Mouse (Mus musculus) neural tube, embryonic 12.5 days (tissue): ENCODE data around the gene Prf1. TPM values are rescaled to one million over a fixed set of nuclear protein-coding genes. Genes with fewer than 3 reads are reported as not detected.

Experiments
- ATAC-seq: fragments of 200-750 bp; cut with Nextera tagmentation; 2 replicates; pipeline ENCODE4 v1.8.0; 2017; ENCODE audit warnings: low read depth, mild to moderate bottlenecking, moderate TSS enrichment, moderate library complexity; ENCODE audit not compliant: low FRiP score
- H3K27ac ChIP-seq: fragments of 300-500 bp; sonication (generic); 2 replicates; pipeline ENCODE4 v1.5.1; 2016
- H3K27me3 ChIP-seq: fragments of 300-500 bp; sonication (generic); replicated peaks from 2 replicates; pipeline ENCODE4 v1.6.1; 2016; ENCODE audit warnings: mild to moderate bottlenecking
- H3K36me3 ChIP-seq: fragments of 300-500 bp; sonication (generic); 2 replicates; pipeline ENCODE4 v1.6.1; 2016; ENCODE audit warnings: mild to moderate bottlenecking
- H3K4me1 ChIP-seq: fragments of 300-500 bp; sonication (generic); 2 replicates; pipeline ENCODE4 v1.6.1; 2016
- H3K4me2 ChIP-seq: fragments of 300-500 bp; sonication (generic); replicated peaks from 2 replicates; pipeline ENCODE4 v1.6.1; 2016; ENCODE audit warnings: mild to moderate bottlenecking
- H3K4me3 ChIP-seq: fragments of 300-500 bp; sonication (generic); 2 replicates; pipeline ENCODE4 v1.5.1; 2016
- H3K9ac ChIP-seq: fragments of 300-500 bp; sonication (generic); 2 replicates; pipeline ENCODE4 v1.6.1; 2016; ENCODE audit warnings: mild to moderate bottlenecking
- H3K9me3 ChIP-seq: fragments of 300-500 bp; sonication (generic); 2 replicates; pipeline ENCODE4 v1.6.1; 2016; ENCODE audit warnings: mild to moderate bottlenecking
- WGBS: fragments of 180-500 bp; shearing (Covaris S2); methylation state at CpG from one replicate; pipeline ENCODE4 v1.1.7; 2016; 5-methylcytosine and 5-hydroxymethylcytosine counted together
- polyA plus RNA-seq: library from polyadenylated mRNA; unstranded; fragments of >200 nt; fragmentation: Nextera tagmentation; extraction: Ambion mirVana; gene quantifications from 2 replicates; pipeline ENCODE4 v1.2.1, GENCODE M21; 2016

The Prf1 gene
- polyA plus RNA-seq: not detected in 2 replicates

GRCm38 (mm10) chr10:61297477-61297876, at the start of gene Prf1:
TSS of gene Prf1 (plus strand) at chr10:61297833.
- Histone ChIP-seq H3K9me3 (no peaks in the 10 kb centered on the region), H3K27me3 (no peaks in the 10 kb centered on the region), H3K4me1 (no peaks in the 10 kb centered on the region), H3K36me3 (no peaks in the 10 kb centered on the region), H3K4me3 (no peak within 1 kb of the TSS), H3K27ac (no peak within 1 kb of the TSS), H3K4me2 (no peak within 1 kb of the TSS), H3K9ac (no peak within 1 kb of the TSS)
- no peak for ATAC-seq
- 88% methylated on average over 7 of the region's 7 CpGs for WGBS

DNA sequence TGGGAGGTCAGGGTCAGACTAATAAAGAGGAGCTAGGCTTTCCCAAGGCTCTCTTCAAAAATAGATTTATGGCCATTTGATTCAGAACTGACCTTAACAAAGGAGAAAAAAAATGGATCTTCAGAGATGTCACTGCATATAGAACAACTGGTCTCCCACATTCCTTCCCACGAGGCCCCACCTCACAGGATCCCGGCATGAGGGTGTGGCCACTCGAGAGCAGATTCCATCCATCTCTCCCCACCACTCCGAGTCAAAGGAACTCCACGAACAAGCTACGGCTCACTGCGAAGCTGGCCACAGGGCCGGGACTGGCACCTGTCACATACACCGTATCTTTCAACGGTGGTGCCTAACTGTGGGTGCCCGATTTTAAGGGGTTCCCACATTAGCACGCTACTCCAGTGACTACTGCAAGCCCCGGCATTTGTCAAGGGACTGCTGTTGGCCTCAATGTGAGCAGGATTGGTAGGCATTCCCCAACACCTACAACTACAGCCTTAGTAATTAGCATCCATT, 49.0 kb upstream of the Prf1 start:
- ATAC-seq: no peak
- H3K36me3 ChIP-seq: no peaks in the 10 kb centered on the region
- WGBS: 69% methylated on average over 13 of the region's 13 CpGs
- peaks cover 7% of the 10 kb centered on the region; the same call in 1 of the 2 replicates for H3K4me1 ChIP-seq
- H3K4me3 ChIP-seq: no peak overlapping the region
- H3K27ac ChIP-seq: no peak overlapping the region
- no peaks in the 10 kb centered on the region for H3K9me3 ChIP-seq
- no peaks in the 10 kb centered on the region for H3K27me3 ChIP-seq
- H3K4me2 ChIP-seq: no peak overlapping the region
- H3K9ac ChIP-seq: no peak overlapping the region

DNA sequence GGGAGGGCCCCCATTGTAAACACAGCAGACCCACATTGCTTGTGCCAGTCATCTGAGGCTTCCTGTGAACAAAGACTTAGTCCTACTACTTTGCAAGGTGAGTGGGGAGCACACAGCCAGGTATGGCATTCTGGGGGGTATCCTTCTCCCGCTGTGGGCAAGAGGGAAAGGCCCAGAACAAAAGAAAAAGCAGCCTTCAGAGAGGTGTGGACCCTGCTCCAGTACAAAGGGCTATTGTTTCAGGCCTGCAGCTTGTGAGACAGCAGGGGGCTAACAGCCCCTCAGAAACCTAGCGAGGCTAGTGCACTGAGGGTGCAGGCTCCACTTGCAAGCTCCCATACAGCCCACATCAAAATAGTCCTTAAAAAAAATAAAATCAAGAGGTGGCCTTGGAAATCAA, 47.7 kb upstream of the Prf1 start:
- ATAC-seq: no peak
- Histone ChIP-seq H3K9ac (no peak overlapping the region), H3K4me1 (peaks cover 7% of the 10 kb centered on the region; the same call in 1 of the 2 replicates), H3K27me3 (no peaks in the 10 kb centered on the region), H3K4me2 (no peak overlapping the region), H3K9me3 (no peaks in the 10 kb centered on the region), H3K36me3 (no peaks in the 10 kb centered on the region), H3K4me3 (no peak overlapping the region), H3K27ac (no peak overlapping the region)
- 7% methylated on average over 2 of the region's 2 CpGs for WGBS

DNA sequence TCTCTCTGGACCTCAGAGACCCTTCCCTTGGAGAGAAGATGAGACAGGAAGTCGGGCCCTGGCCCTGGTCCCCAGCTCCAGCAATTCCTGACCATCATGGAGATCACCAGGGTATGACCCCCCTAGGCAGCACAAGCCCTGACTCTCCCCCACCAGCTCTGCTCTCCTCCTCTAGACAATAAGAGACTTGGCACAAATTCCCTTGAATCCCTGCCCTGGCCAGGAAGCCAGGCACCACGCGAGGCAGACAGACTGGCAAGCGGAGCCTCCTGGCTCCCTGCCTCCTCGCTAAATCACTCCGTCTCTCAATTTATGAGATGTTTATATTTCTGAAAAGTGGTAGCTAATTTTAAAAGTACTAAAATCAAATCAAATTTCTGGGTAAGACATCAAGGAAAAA, 42.9 kb upstream of the Prf1 start:
- no peaks in the 10 kb centered on the region for H3K36me3 ChIP-seq
- no peak overlapping the region for H3K9ac ChIP-seq
- ATAC-seq: no peak
- 86% methylated on average over 6 of the region's 6 CpGs for WGBS
- H3K4me2 ChIP-seq: no peak overlapping the region
- no peaks in the 10 kb centered on the region for H3K27me3 ChIP-seq
- no peak overlapping the region for H3K27ac ChIP-seq
- peaks cover 5% of the 10 kb centered on the region; the same call in 1 of the 2 replicates for H3K9me3 ChIP-seq
- no peak overlapping the region for H3K4me3 ChIP-seq
- H3K4me1 ChIP-seq: peaks cover 2% of the 10 kb centered on the region; the same call in 1 of the 2 replicates

DNA sequence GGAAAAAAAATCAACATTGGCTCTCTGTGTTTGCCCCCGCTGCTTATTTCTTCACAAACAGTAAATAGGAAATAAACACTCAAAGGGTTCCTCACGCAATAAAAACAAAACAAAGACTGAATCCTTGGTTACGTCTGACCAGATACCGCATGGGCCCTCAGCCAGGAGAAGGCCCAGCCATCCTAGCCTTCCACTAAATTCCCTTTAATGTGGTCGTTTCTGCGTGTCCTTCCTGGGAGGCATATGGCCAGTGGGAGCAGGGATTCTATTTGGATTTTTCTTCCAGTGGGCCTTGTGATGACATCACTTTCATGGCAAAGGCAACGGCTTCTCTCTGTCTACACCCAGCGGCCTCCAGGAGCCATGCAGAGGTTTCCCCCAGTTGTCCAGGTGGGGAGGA, 42.4 kb upstream of the Prf1 start:
- no peak for ATAC-seq
- Histone ChIP-seq H3K36me3 (no peaks in the 10 kb centered on the region), H3K27ac (no peak overlapping the region), H3K27me3 (no peaks in the 10 kb centered on the region), H3K9ac (no peak overlapping the region), H3K4me1 (no peaks in the 10 kb centered on the region), H3K4me3 (no peak overlapping the region), H3K9me3 (peaks cover 5% of the 10 kb centered on the region; the same call in 1 of the 2 replicates), H3K4me2 (no peak overlapping the region)
- 84% methylated on average over 8 of the region's 8 CpGs for WGBS

DNA sequence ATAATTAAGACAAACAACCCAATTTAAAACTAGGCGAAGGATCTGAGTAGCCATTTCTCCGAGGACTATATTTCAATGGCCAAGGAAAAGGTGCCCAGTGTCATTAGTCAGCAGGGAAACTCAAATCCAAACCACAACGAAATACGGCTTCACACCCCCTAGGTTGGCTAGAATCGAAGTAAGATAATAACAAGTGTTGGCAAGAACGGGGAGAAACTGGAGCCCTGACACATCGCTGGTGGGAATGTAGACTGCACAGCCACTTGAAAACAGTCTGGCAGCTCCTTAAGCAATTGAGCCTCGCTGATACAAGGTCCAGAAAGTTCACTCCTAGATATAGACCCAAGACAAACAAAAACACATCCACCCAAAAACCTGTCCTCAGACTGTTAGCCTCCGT, 41.0 kb upstream of the Prf1 start:
- ATAC-seq: no peak
- H3K9ac ChIP-seq: no peak overlapping the region
- peaks cover 5% of the 10 kb centered on the region; the same call in 1 of the 2 replicates for H3K9me3 ChIP-seq
- H3K27ac ChIP-seq: no peak overlapping the region
- H3K27me3 ChIP-seq: no peaks in the 10 kb centered on the region
- 92% methylated on average over 9 of the region's 9 CpGs for WGBS
- no peaks in the 10 kb centered on the region for H3K36me3 ChIP-seq
- no peaks in the 10 kb centered on the region for H3K4me1 ChIP-seq
- H3K4me2 ChIP-seq: no peak overlapping the region
- no peak overlapping the region for H3K4me3 ChIP-seq

DNA sequence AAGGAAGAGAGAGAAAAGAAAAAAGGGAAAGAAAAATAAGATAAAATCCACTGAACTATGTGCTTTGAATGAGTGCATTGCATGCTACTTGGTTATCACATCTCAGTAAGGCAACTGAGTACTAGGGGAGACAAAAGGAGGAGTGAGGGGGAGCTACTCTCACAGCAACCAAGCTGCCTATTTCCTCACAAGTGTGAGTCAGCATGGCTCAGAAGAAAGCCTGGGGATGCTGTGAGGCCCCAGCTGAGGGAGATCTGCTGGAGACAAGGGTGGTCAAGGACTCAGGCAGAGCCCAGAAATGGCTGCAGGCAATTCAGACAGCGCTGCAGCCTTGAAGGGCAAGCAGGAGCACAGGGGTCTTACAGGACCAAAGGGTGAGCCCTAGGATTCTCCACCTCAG, 39.5 kb upstream of the Prf1 start:
- H3K9ac ChIP-seq: no peak overlapping the region
- no peak overlapping the region for H3K27ac ChIP-seq
- H3K4me1 ChIP-seq: no peaks in the 10 kb centered on the region
- no peak for ATAC-seq
- 82% methylated on average over 1 of the region's 1 CpGs for WGBS
- H3K4me2 ChIP-seq: no peak overlapping the region
- peaks cover 5% of the 10 kb centered on the region; the same call in 1 of the 2 replicates for H3K9me3 ChIP-seq
- H3K4me3 ChIP-seq: no peak overlapping the region
- no peaks in the 10 kb centered on the region for H3K27me3 ChIP-seq
- no peaks in the 10 kb centered on the region for H3K36me3 ChIP-seq

- Histone ChIP-seq H3K27ac (no peak overlapping the region), H3K4me1 (no peaks in the 10 kb centered on the region), H3K4me2 (no peak overlapping the region), H3K4me3 (no peak overlapping the region), H3K9ac (no peak overlapping the region), H3K36me3 (no peaks in the 10 kb centered on the region), H3K27me3 (no peaks in the 10 kb centered on the region), H3K9me3 (peaks cover 5% of the 10 kb centered on the region; the same call in 1 of the 2 replicates)
- no peak for ATAC-seq
- WGBS: 78% methylated on average over 13 of the region's 13 CpGs
These were observed 36.1 kb upstream of the Prf1 start for GRCm38 (mm10) chr10:61261229-61262156.

DNA sequence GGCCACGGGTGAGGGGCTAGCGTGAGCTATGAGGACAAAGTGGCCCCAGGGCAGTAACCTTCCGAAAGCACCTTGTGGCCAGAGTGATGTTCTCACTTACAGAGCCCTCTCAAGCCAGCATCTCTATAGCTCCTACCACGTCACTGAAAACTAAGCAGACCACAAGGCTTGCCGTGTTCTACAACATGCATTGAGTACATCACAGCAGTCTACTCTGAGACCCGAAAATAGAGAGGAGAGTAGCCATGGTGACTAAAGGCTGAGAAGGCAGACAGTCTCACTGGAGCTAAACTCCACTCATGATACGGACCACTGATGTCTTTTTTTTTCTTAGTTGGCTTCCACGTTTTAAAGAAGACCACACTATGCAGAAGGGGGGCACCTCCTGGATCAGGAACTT, 34.0 kb upstream of the Prf1 start:
- H3K36me3 ChIP-seq: no peaks in the 10 kb centered on the region
- H3K27me3 ChIP-seq: no peaks in the 10 kb centered on the region
- H3K4me3 ChIP-seq: no peak overlapping the region
- H3K27ac ChIP-seq: no peak overlapping the region
- no peaks in the 10 kb centered on the region for H3K4me1 ChIP-seq
- ATAC-seq: no peak
- no peak overlapping the region for H3K4me2 ChIP-seq
- H3K9me3 ChIP-seq: no peaks in the 10 kb centered on the region
- no peak overlapping the region for H3K9ac ChIP-seq
- 87% methylated on average over 8 of the region's 8 CpGs for WGBS

DNA sequence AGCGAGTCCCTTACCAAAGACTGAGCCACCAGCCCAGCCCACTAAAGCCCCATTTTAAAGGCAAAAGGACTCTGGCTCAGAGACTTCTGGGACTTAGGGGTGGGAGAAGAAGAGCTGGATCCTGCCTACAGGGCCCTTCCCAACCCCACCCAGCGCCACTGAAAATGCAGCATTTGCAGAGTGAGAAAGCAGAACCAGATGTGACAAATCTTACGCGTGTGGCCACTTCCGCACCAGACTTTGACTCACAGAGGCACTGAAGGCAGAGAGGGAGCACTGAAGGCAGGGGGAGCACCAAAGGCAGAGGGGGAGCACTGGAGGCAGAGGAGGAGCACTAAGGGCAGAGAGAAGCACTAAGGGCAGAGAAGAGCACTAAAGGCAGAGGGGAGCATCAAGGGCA, 30.3 kb upstream of the Prf1 start:
- Histone ChIP-seq H3K36me3 (no peaks in the 10 kb centered on the region), H3K27me3 (peaks cover 4% of the 10 kb centered on the region), H3K4me1 (no peaks in the 10 kb centered on the region), H3K4me3 (no peak overlapping the region), H3K9me3 (no peaks in the 10 kb centered on the region), H3K4me2 (no peak overlapping the region), H3K27ac (no peak overlapping the region), H3K9ac (no peak overlapping the region)
- ATAC-seq: no peak
- 86% methylated on average over 5 of the region's 5 CpGs for WGBS

DNA sequence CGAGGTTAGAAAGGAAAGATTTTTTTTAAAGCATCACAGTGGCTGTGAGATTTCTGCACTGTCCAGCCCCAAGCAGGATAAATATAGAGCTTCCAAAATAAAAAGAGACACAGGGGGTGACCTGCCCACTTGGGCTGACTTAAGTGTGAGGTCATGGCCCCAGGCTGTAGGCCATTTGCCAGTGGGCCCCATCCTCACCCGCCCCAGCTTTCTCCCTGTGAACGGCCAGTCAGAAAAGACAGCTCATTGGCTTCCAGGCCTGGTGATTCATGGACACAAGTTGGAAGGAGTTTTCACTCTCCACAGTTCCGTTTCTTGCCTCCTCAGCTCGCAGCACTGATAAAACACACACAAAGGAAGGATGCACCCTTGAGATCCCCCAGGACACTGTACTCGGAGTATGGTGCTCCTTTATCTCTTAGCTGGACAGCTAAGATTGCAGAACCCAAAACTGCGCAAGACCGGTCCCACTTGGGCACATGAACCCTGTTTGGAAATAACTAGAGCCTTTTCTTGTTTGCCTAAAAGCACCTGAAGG, 25.5 kb upstream of the Prf1 start:
- Histone ChIP-seq H3K4me1 (peaks cover 12% of the 10 kb centered on the region; the same call in 1 of the 2 replicates), H3K4me2 (peak overlapping the region; percentile 95; the same call in 1 of the 2 replicates), H3K9me3 (no peaks in the 10 kb centered on the region), H3K4me3 (no peak overlapping the region), H3K9ac (no peak overlapping the region), H3K36me3 (no peaks in the 10 kb centered on the region), H3K27me3 (peaks cover 24% of the 10 kb centered on the region), H3K27ac (no peak overlapping the region)
- 49% methylated on average over 8 of the region's 8 CpGs for WGBS
- ATAC-seq: no peak

DNA sequence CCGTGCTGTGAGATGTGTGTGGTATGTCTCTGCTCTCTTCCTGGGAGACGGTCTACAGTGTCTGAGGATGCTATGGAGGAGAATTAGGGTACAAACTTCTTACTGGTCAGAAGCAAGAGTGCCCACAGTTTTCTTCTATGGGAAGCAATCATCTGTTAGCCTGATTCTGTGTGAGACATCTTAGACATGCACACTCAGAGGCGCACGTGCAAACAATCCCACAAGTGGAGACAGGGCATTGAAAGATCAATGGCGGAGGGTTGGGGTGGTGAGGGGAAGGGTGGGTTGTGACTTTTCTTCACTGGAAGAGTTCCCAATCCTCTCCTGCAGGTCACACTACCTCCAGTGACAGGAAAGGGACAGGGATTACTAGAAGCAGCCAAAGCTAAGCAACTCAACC, 25.0 kb upstream of the Prf1 start:
- no peaks in the 10 kb centered on the region for H3K36me3 ChIP-seq
- H3K9me3 ChIP-seq: no peaks in the 10 kb centered on the region
- peaks cover 12% of the 10 kb centered on the region; the same call in 1 of the 2 replicates for H3K4me1 ChIP-seq
- peak overlapping the region; percentile 70 for H3K9ac ChIP-seq
- ATAC-seq: no peak
- no peak overlapping the region for H3K27ac ChIP-seq
- H3K27me3 ChIP-seq: peaks cover 24% of the 10 kb centered on the region
- 45% methylated on average over 5 of the region's 5 CpGs for WGBS
- peak overlapping the region; percentile 58 for H3K4me3 ChIP-seq
- peak overlapping the region; percentile 95 for H3K4me2 ChIP-seq
